Mouse (Mus musculus) heart, embryonic 11.5 days (tissue): ENCODE measurements around the gene Cops9. TPM values are rescaled to one million over a fixed set of nuclear protein-coding genes. Genes with fewer than 3 reads are reported as not detected.

Experiments
- ATAC-seq: fragments of 200-750 bp; cut with Nextera tagmentation; replicated peaks from 2 replicates; pipeline ENCODE4 v1.8.0; 2017; ENCODE audit warnings: moderate library complexity; ENCODE audit not compliant: insufficient number of reproducible peaks, low FRiP score, low TSS enrichment
- H3K27ac ChIP-seq: fragments of 300-500 bp; sonication (generic); 2 replicates; pipeline ENCODE4 v1.5.1; 2014; ENCODE audit warnings: mild to moderate bottlenecking, low read depth, low read length
- H3K27me3 ChIP-seq: fragments of 300-500 bp; sonication (generic); 2 replicates; pipeline ENCODE4 v1.6.1; 2014; ENCODE audit warnings: mild to moderate bottlenecking, low read length, mixed read lengths; ENCODE audit not compliant: control insufficient read depth, insufficient read depth
- H3K36me3 ChIP-seq: fragments of 300-500 bp; sonication (generic); 2 replicates; pipeline ENCODE4 v1.6.1; 2014; ENCODE audit warnings: mild to moderate bottlenecking, low read length, moderate library complexity, mixed read lengths; ENCODE audit not compliant: control insufficient read depth, insufficient read depth
- H3K4me1 ChIP-seq: fragments of 300-500 bp; sonication (generic); 2 replicates; pipeline ENCODE4 v1.6.1; 2014; ENCODE audit warnings: low read length; ENCODE audit not compliant: control insufficient read depth, insufficient read depth
- H3K4me2 ChIP-seq: fragments of 300-500 bp; sonication (generic); 2 replicates; pipeline ENCODE4 v1.6.1; 2014; ENCODE audit warnings: mild to moderate bottlenecking, moderate library complexity
- H3K4me3 ChIP-seq: fragments of 300-500 bp; sonication (generic); 2 replicates; pipeline ENCODE4 v1.5.1; 2014; ENCODE audit warnings: low read depth, low read length
- H3K9ac ChIP-seq: fragments of 300-500 bp; sonication (generic); 2 replicates; pipeline ENCODE4 v1.6.1; 2014; ENCODE audit warnings: mild to moderate bottlenecking, low read depth, low read length, moderate library complexity
- H3K9me3 ChIP-seq: fragments of 300-500 bp; sonication (generic); replicated peaks from 2 replicates; pipeline ENCODE4 v1.6.1; 2016; ENCODE audit warnings: low read length; ENCODE audit not compliant: control insufficient read depth
- WGBS: fragments of 180-500 bp; shearing (Covaris S2); extraction: QIAGEN DNeasy Blood & Tissue Kit; methylation state at CpG from one replicate; pipeline ENCODE4 v1.1.7; 2014; ENCODE audit not compliant: insufficient replicate concordance; 5-methylcytosine and 5-hydroxymethylcytosine counted together
- polyA plus RNA-seq: library from polyadenylated mRNA; unstranded; fragments of >200 nt; fragmentation: Nextera tagmentation; extraction: Ambion mirVana; gene quantifications from 2 replicates; pipeline ENCODE4 v1.2.1, GENCODE M21; 2014

Cops9 gene
- polyA plus RNA-seq, 1 experiment from 2014 or later = 382 TPM

DNA sequence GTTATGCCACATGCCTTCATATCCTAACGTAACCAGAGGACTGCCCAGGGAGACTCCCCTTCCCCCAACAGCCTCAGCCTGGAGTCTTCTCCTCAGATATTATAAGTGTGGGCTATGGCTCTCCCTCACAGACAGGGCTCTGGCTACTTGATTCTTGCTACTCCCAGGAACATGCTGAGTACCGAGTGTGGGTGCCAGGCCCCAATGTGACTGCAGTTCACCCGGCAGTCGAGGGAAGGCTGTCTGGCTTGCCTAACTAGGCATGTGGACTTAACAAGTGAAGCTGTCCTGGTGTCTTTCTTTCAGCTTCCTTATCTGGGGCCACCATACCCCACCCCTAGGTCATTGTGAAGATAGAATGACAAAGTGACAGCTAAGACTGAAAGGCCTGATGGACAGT is 1.9 kb upstream of the Cops9 start:
- no peaks in the 10 kb centered on the region for H3K36me3 ChIP-seq
- peaks cover 14% of the 10 kb centered on the region for H3K27me3 ChIP-seq
- no peak overlapping the region for H3K4me3 ChIP-seq
- no peak overlapping the region for H3K4me2 ChIP-seq
- no peak overlapping the region for H3K9ac ChIP-seq
- no peaks in the 10 kb centered on the region for H3K9me3 ChIP-seq
- H3K4me1 ChIP-seq = peaks cover 16% of the 10 kb centered on the region
- no peak for ATAC-seq
- WGBS = 66% methylated on average over 4 of the region's 4 CpGs
- H3K27ac ChIP-seq = no peak overlapping the region

GRCm38 (mm10) chr1:92640393-92640792 is 1.4 kb downstream of the Cops9 start:
- Histone ChIP-seq H3K4me2 (peak overlapping the region; percentile 98), H3K9me3 (no peaks in the 10 kb centered on the region), H3K27ac (no peak overlapping the region), H3K4me3 (no peak overlapping the region), H3K36me3 (peaks cover 3% of the 10 kb centered on the region), H3K4me1 (peaks cover 16% of the 10 kb centered on the region), H3K9ac (no peak overlapping the region; the same call in 1 of the 2 replicates), H3K27me3 (no peaks in the 10 kb centered on the region)
- 79% methylated on average over 6 of the region's 6 CpGs for WGBS
- no peak for ATAC-seq

DNA sequence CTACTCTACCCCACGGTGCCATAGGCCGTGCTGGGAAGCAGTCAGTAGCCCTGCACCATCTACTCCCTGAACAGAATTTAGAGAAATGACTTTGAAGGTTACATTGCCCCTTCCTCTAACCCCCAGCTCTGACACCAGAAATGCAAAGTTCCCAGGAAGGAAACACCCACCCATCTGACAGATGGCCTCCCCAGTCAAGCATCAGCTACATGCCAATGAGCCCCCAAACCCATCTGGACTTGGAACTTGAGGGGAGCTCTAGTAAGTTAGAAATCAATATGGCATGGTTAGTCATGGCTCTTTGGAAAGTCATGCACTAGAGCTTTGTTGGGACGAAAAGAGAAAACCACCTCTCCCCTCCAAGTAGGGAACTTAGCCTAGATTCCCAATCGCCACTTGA is 3.0 kb downstream of the Cops9 start:
- no peak for ATAC-seq

GRCm38 (mm10) chr1:92638181-92638580 is 3.6 kb downstream of the Cops9 start:
- 85% methylated on average over 3 of the region's 3 CpGs for whole genome bisulfite sequencing
- no peak overlapping the region for H3K27ac ChIP-seq
- no peak overlapping the region for H3K9ac ChIP-seq
- no peak overlapping the region for H3K4me3 ChIP-seq
- no peak for ATAC-seq
- H3K27me3 ChIP-seq = no peaks in the 10 kb centered on the region
- peaks cover 3% of the 10 kb centered on the region for H3K36me3 ChIP-seq
- peaks cover 16% of the 10 kb centered on the region for H3K4me1 ChIP-seq
- H3K4me2 ChIP-seq = no peak overlapping the region
- H3K9me3 ChIP-seq = no peaks in the 10 kb centered on the region

More for the DNA sequence above, 3.0 kb downstream of the Cops9 start:
- H3K36me3 ChIP-seq = peaks cover 3% of the 10 kb centered on the region
- H3K9me3 ChIP-seq = no peaks in the 10 kb centered on the region
- 92% methylated on average over 4 of the region's 4 CpGs for WGBS
- H3K27ac ChIP-seq = no peak overlapping the region
- no peak overlapping the region for H3K4me2 ChIP-seq
- H3K9ac ChIP-seq = no peak overlapping the region
- H3K27me3 ChIP-seq = no peaks in the 10 kb centered on the region
- peaks cover 16% of the 10 kb centered on the region for H3K4me1 ChIP-seq
- H3K4me3 ChIP-seq = no peak overlapping the region

GRCm38 (mm10) chr1:92637501-92638172 is 4.1 kb downstream of the Cops9 start:
- H3K4me3 ChIP-seq = no peak overlapping the region
- H3K36me3 ChIP-seq = peaks cover 3% of the 10 kb centered on the region
- WGBS = 92% methylated on average over 15 of the region's 15 CpGs
- no peaks in the 10 kb centered on the region for H3K27me3 ChIP-seq
- no peaks in the 10 kb centered on the region for H3K9me3 ChIP-seq
- H3K4me2 ChIP-seq = no peak overlapping the region
- no peak overlapping the region for H3K9ac ChIP-seq
- no peak overlapping the region for H3K27ac ChIP-seq
- H3K4me1 ChIP-seq = peaks cover 16% of the 10 kb centered on the region
- ATAC-seq = no peak

DNA sequence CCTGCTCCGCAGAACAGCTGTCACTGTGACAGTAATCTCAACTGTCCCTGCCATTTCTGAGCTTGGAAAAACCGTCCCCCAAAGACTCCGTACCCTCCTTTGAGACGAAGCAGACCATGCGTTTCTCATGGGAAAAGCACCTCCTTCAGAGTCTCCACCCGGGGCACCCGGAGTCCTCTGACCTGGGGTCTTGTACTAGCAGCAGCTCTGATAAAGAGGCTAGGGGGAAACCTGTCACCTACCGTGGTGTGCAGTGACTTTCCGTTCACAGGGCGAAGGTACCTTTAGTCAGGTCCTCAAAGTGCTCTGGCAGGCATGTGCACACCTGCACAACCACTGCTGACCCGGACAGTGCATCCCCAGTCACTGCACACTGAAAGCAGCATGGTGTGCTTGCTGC is 5.1 kb downstream of the Cops9 start:
- no peak overlapping the region for H3K27ac ChIP-seq
- H3K4me1 ChIP-seq = peaks cover 14% of the 10 kb centered on the region
- no peaks in the 10 kb centered on the region for H3K9me3 ChIP-seq
- H3K4me2 ChIP-seq = no peak overlapping the region
- no peak overlapping the region for H3K9ac ChIP-seq
- H3K36me3 ChIP-seq = peaks cover 3% of the 10 kb centered on the region
- no peak overlapping the region for H3K4me3 ChIP-seq
- ATAC-seq = no peak
- 90% methylated on average over 11 of the region's 11 CpGs for WGBS
- H3K27me3 ChIP-seq = no peaks in the 10 kb centered on the region

GRCm38 (mm10) chr1:92636015-92636414 is 5.8 kb downstream of the Cops9 start:
- Histone ChIP-seq H3K9ac (no peak overlapping the region), H3K4me3 (no peak overlapping the region), H3K9me3 (no peaks in the 10 kb centered on the region), H3K27ac (no peak overlapping the region), H3K36me3 (peaks cover 3% of the 10 kb centered on the region), H3K4me2 (no peak overlapping the region), H3K27me3 (no peaks in the 10 kb centered on the region), H3K4me1 (peaks cover 12% of the 10 kb centered on the region)
- 83% methylated on average over 8 of the region's 8 CpGs for WGBS
- no peak for ATAC-seq

- H3K27ac ChIP-seq = no peak overlapping the region
- H3K4me3 ChIP-seq = no peak overlapping the region
- peaks cover 2% of the 10 kb centered on the region; the same call in 1 of the 2 replicates for H3K4me1 ChIP-seq
- ATAC-seq = no peak
- H3K4me2 ChIP-seq = no peak overlapping the region
- WGBS = 87% methylated on average over 4 of the region's 4 CpGs
- H3K9ac ChIP-seq = no peak overlapping the region
- H3K27me3 ChIP-seq = no peaks in the 10 kb centered on the region
- H3K9me3 ChIP-seq = no peaks in the 10 kb centered on the region
- H3K36me3 ChIP-seq = peaks cover 3% of the 10 kb centered on the region
Observed at GRCm38 (mm10) chr1:92634976-92635599, 6.7 kb downstream of the Cops9 start.

- WGBS = 53% methylated on average over 1 of the region's 1 CpGs
- Histone ChIP-seq H3K4me2 (no peak overlapping the region), H3K9ac (no peak overlapping the region), H3K36me3 (peaks cover 3% of the 10 kb centered on the region), H3K4me3 (no peak overlapping the region), H3K9me3 (no peaks in the 10 kb centered on the region), H3K27me3 (no peaks in the 10 kb centered on the region), H3K27ac (no peak overlapping the region), H3K4me1 (no peaks in the 10 kb centered on the region)
- no peak for ATAC-seq
Observed at GRCm38 (mm10) chr1:92634569-92634968, 7.2 kb downstream of the Cops9 start.
